Mouse (Mus musculus): Measurements from ENCODE around the gene Colq. TPM values are rescaled to one million over a fixed set of nuclear protein-coding genes. Genes with fewer than 3 reads are reported as not detected.

The Colq gene
- total RNA-seq, 2 experiments from 2014 or later, result 9.3 to 11.9 TPM

GRCm38 (mm10) chr14:31537298-31537697, 53.8 kb downstream of the Colq start:
- DNase-seq (ENCODE audit: low spot score), result peak; percentile 20
- intact Hi-C loops (cut with DNase I), result no loop called here

GRCm38 (mm10) chr14:31532656-31533055, 58.5 kb downstream of the Colq start:
- DNase-seq (ENCODE audit: low spot score), result no peak

GRCm38 (mm10) chr14:31531506-31532148, 59.5 kb downstream of the Colq start:
- DNase-seq (ENCODE audit: low spot score), result no peak
- intact Hi-C loops (cut with DNase I), result no loop called here

More at GRCm38 (mm10) chr14:31532656-31533055, 58.5 kb downstream of the Colq start:
- intact Hi-C loops (cut with DNase I), result no loop called here

DNA sequence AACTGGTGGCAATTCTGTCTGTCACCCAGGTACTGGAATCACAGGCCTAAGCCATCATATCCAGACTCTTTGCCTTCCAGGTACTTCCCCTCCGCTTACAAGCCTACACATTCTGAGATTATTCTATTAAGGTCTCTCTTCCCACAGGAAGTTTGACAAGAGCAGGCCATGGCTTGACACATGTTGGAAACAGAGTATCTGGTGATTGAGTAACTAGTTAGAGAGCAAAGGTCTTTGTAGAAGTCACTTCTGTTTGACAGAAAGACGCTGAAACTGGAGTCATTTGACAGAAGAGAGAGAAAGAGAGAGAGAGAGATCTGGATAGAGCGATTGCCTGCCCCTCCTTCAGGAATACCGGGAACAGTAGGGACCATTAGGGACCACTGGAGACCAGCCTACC, 60.3 kb downstream of the Colq start:
- DNase-seq (ENCODE audit: low spot score), result no peak
- intact Hi-C loops (cut with DNase I), result no loop called here

DNA sequence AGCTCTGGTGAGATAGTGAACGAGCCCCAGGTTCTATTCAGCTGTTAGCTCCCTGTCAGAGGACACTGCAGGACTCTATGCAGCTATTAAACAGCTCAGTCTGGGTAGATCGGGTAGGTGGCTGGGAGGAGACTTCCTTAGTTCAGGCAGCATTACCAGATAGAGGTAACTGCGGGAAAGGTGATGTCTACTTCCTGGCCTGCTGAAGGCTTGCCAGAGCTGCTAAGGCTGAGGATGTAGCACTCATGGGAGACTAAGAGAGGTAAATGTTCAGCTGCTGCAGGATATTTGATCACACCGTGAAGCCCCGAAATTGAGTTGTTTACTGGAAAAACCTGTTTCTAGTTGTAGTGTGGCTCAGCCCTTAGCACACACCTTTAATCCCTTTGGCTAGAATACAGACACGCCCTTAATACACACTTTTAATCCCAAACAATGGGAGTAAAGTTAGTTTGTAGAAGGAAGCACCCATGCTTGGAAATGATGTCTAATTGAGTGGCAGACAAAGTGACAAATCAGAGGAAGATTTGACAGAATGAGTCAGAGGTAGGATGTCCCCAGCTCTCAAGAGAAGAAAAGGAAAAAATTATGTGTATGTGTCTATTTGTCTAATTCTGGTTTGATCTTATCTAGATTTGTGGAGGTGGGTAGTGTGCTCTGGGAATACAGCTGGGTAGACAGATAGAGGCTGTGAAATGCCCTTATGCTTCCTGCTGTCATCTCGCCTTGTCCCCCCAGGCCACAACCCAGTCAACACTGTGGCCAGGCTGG, 65.9 kb downstream of the Colq start:
- DNase-seq (ENCODE audit: low spot score), result no peak
- intact Hi-C loops (cut with DNase I), result no loop called here

- DNase-seq (ENCODE audit: low spot score), result no peak
These were observed 69.8 kb downstream of the Colq start for GRCm38 (mm10) chr14:31521318-31521717.

GRCm38 (mm10) chr14:31519165-31519564, 72.0 kb downstream of the Colq start:
- no peak for DNase-seq (ENCODE audit: low spot score)
- intact Hi-C loops (cut with DNase I), result loop anchor here (1.0 kb wide), 1 partner anchor 86 kb away; no protein-coding TSS in a partner anchor

More at GRCm38 (mm10) chr14:31521318-31521717, 69.8 kb downstream of the Colq start:
- intact Hi-C loops (cut with DNase I), result no loop called here

GRCm38 (mm10) chr14:31515895-31516294, 75.2 kb downstream of the Colq start:
- intact Hi-C loops (cut with DNase I), result no loop called here
- no peak for DNase-seq (ENCODE audit: low spot score)

DNA sequence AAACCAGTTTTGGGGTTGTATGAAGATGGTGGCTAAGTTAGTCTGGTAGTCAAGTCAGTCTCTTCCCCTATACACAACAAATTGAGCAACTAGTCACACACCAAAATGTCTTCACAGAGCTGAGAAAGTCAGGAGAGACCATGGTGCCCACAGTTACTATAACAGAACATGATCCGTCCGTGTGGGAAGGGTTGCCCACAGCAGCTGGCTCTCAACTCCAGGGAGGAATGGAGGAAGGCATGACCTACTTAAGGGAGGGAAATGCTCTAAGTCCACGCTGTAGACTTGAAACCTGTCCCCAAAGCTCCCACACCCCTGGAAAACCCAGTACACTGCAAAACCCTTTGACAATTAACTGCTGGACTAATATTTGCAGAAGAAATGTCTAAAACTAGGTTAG, 80.8 kb downstream of the Colq start:
- intact Hi-C loops (cut with DNase I), result no loop called here
- no peak for DNase-seq (ENCODE audit: low spot score)

DNA sequence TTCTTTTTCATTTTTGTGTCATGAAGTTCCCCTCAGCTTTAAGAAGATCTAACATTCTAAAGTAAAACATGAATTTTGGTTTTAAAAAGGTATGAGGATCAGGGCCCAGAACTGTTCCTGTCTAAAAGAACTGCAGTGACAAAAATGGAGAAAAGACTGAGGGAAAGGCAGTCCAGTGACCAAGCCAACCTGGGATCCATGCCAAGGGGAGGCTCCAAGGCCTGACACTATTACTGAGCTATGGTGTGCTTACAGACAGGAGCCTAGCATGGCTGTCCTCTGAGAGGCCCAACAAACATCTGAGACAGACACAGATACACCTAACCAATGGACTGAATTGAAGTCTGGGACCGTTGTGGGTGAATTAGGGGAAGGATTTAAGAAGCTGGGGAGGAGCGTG, 81.2 kb downstream of the Colq start:
- intact Hi-C loops (cut with DNase I), result no loop called here
- DNase-seq (ENCODE audit: low spot score), result no peak

GRCm38 (mm10) chr14:31506456-31506855, 84.7 kb downstream of the Colq start:
- DNase-seq (ENCODE audit: low spot score), result no peak
- intact Hi-C loops (cut with DNase I), result no loop called here

DNA sequence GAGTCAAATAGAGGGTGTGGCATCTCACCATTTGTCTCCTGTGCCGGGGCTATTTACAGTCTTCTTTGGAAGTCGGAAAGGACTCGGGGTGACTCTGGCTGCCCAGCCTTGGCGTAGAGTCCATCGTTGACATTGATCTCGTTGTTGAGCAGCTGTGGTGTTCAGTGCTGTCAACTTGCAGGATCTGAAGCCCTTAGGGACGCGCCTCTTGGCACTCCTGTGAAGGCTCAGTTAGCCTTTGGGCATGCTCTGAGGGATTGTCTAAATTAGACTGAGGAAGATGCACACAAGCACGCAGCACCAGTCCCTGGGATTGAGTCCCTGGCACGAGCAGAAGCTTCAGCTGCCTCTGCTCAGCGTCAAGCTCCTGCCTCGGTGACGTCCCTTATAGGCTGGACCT, 87.7 kb downstream of the Colq start:
- intact Hi-C loops (cut with DNase I), result no loop called here
- no peak for DNase-seq (ENCODE audit: low spot score)

- no peak for DNase-seq (ENCODE audit: low spot score)
- intact Hi-C loops (cut with DNase I), result loop anchor here (10.0 kb wide), 1 partner anchor 585 kb away; the partner anchor contains the start of genes Dph3 and Oxnad1
These were observed 91.6 kb downstream of the Colq start for GRCm38 (mm10) chr14:31499526-31499925.

- intact Hi-C loops (cut with DNase I), result loop anchor here (10.0 kb wide), 1 partner anchor 589 kb away; the partner anchor contains the start of genes Dph3 and Oxnad1
- DNase-seq (ENCODE audit: low spot score), result no peak
These were observed 94.9 kb downstream of the Colq start for GRCm38 (mm10) chr14:31496241-31496646.

GRCm38 (mm10) chr14:31495538-31495937, 95.6 kb downstream of the Colq start:
- intact Hi-C loops (cut with DNase I), result loop anchor here (10.0 kb wide), 1 partner anchor 589 kb away; the partner anchor contains the start of genes Dph3 and Oxnad1
- DNase-seq (ENCODE audit: low spot score), result no peak

GRCm38 (mm10) chr14:31494975-31495455, 96.1 kb downstream of the Colq start, which contains the start of gene Mettl6:
Mettl6 (minus strand) TSS chr14:31495040.
- peak; percentile 82 for DNase-seq (ENCODE audit: low spot score)
- intact Hi-C loops (cut with DNase I), result loop anchor here (10.0 kb wide), 1 partner anchor 590 kb away; the partner anchor contains the start of genes Dph3 and Oxnad1

DNA sequence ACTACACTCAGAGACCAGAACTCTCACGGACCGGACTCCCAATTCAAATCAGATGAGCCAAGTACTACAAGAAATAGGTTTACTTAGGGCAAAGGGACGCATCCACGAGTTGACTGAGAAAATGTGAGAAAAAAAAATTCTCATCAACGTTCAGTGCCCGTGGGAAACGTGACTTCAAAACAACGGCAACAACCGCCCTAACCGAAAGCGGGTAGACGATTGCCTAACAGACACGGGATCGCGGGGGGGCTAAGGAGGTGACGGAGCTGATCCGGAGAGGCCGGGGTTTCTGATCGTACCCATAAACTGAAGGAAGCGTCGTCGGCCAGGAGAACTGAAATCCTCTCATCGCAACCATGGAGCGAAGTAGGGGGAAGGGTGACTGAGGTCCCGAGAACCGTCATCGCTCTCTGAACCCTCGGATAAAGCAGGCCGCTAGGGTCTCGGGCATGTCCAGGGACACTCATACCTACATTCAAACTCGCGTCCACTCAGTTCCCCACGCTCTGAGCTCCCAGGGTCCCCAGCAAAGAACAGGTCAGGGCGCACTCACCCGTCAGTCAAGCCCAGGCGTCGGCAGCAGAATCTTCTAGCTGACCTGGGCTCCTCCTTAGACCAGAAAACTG, 96.7 kb downstream of the Colq start, which contains the start of gene Eaf1:
Gene Eaf1, plus strand, starts transcription at position 51 of the 626 bp plus-strand sequence.
- DNase-seq (ENCODE audit: low spot score), result no peak
- intact Hi-C loops (cut with DNase I), result loop anchor here (10.0 kb wide), 1 partner anchor 590 kb away; the partner anchor contains the start of genes Dph3 and Oxnad1

DNA sequence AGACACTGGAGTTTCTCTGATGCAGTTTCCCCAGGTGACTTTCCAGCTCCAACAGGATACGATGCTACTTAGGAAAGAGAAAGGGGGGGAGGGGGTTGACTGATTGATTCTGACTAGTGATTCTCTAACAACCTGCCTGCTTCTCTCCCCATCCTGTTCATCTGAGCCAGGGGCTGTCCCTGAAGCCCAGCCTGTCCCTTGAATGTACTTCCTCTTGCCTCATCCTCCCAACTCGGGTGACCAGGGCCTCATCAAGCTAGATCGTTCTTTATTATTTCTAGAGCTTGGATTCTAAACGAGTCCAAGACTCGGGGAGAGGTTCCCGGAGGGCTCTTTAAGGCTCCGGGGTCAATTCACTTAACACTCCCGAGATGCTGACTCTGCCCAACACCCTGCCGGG, 97.2 kb downstream of the Colq start:
- no peak for DNase-seq (ENCODE audit: low spot score)
- intact Hi-C loops (cut with DNase I), result loop anchor here (10.0 kb wide), 1 partner anchor 591 kb away; the partner anchor contains the start of genes Dph3 and Oxnad1

- no peak for DNase-seq (ENCODE audit: low spot score)
- intact Hi-C loops (cut with DNase I), result no loop called here
These were observed 103.1 kb downstream of the Colq start for GRCm38 (mm10) chr14:31488055-31488454.

DNA sequence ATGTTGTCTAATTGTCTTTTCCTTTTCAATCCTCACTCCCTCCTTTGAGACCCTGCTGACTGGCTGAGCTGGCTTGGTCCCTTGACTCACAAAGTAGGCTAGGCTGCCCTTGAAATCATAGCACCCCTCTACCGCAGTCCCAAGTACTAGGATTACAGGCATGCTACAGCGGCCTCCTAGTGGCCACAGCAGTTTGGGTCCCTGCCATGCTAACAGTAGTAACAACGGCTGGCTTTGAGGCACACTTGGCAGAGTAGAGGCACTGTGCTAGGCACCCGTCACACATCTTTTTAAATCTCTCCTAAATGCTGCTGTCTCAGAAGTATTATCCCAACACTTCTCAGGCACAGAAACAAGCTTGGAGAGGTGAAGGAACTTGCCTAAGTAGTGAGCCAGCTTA, 104.7 kb downstream of the Colq start:
- intact Hi-C loops (cut with DNase I), result no loop called here

More for the DNA sequence above, 104.7 kb downstream of the Colq start:
- DNase-seq (ENCODE audit: low spot score), result no peak
